Mouse (Mus musculus) brain, embryonic 14.5 days (tissue): ENCODE measurements at regions not wholly inside any gene's neighbourhood (a gene's known extent, or its start where the extent isn't known, plus 50 kb on each side); places are given as distances from the start of the nearest gene placed in this dataset.

Experiments
- CTCF ChIP-seq: fragments of 200-500 bp; IDR thresholded peaks from 2 replicates; pipeline ENCODE4 v1.5.1; 2012; ENCODE audit warnings: inconsistent platforms, mild to moderate bottlenecking, moderate library complexity, borderline replicate concordance; ENCODE audit not compliant: insufficient read depth, insufficient read length; ENCODE audit errors: extremely low read depth
- POLR2A ChIP-seq: fragments of 200-500 bp; IDR thresholded peaks from 2 replicates; pipeline ENCODE4 v1.6.1; 2012; ENCODE audit warnings: mild to moderate bottlenecking, inconsistent platforms, borderline replicate concordance; ENCODE audit not compliant: poor library complexity, insufficient read depth, insufficient read length, severe bottlenecking; ENCODE audit errors: extremely low read depth

- TF ChIP-seq POLR2A: no peak
- TF ChIP-seq CTCF: no peak
Measured at GRCm38 (mm10) chr1:26511368-26511767, 175.9 kb downstream of the 4931408C20Rik start.
